Mouse (Mus musculus) embryonic stem cell, embryonic (primary cell): ENCODE measurements around the gene 1110017D15Rik.

Source experiments
- CTCF ChIA-PET, 4 experiments: fragments of 300-600 bp in 2 of 4; fragments of 350-600 bp in 2 of 4; sonication (Branson Sonifier 250); formaldehyde crosslinking; loops; one replicate each; lab custom pipeline; 2022; ENCODE audit warnings: inconsistent platforms in 2 of 4; lab: Charles Lee
- POLR2A ChIA-PET, 4 experiments: fragments of 300-600 bp in 2 of 4; fragments of 350-600 bp in 2 of 4; sonication (Branson Sonifier 250); formaldehyde crosslinking; loops; one replicate each; lab custom pipeline; 2022; ENCODE audit warnings: antibody characterized with exemption in 4 of 4, inconsistent platforms in 1 of 4; lab: Charles Lee

1110017D15Rik gene

GRCm38 (mm10) chr4:41523839-41524238 lies 6.7 kb upstream of the 1110017D15Rik start:
- ChIA-PET CTCF (interaction anchor here in 3 of 4 experiments (0.8 to 1.3 kb wide), 9 partner anchors 15 to 90 kb away, joined by 3 to 4 read pairs (median 3); partner anchors contain the start of gene AI464131 (in 1 of the 3)), POLR2A (interaction anchor here in 2 of 4 experiments (0.8 to 1.4 kb wide), 6 partner anchors 8 to 189 kb away, joined by 3 to 4 read pairs (median 3); partner anchors contain the start of gene Rpp25l (in 1 of the 2))

- POLR2A ChIA-PET: interaction anchor here in 2 of 4 experiments (0.5 to 1.3 kb wide), 5 partner anchors 9 to 83 kb away, joined by 3 read pairs; partner anchors contain the start of genes Dnaic1 (in 1 of the 2) and Fam219a (in 1 of the 2)
- CTCF ChIA-PET: interaction anchor here (0.6 to 2.2 kb wide), 10 partner anchors 15 to 191 kb away, joined by 3 to 5 read pairs (median 3); partner anchors contain the start of genes AI464131 (in 1 of the 4), Cntfr (in 1 of the 4), Dnaic1 (in 1 of the 4) and Fam219a (in 1 of the 4)
These were observed 5.7 kb upstream of the 1110017D15Rik start for GRCm38 (mm10) chr4:41522788-41523187.

GRCm38 (mm10) chr4:41522136-41522535 lies 5.0 kb upstream of the 1110017D15Rik start:
- POLR2A ChIA-PET: interaction anchor here in 3 of 4 experiments (0.5 to 1.3 kb wide), 4 partner anchors 15 to 47 kb away, joined by 3 read pairs; partner anchors contain the start of genes Dnaic1 (in 1 of the 3) and Fam219a (in 1 of the 3)
- CTCF ChIA-PET: interaction anchor here in 2 of 4 experiments (0.5 to 2.2 kb wide), 8 partner anchors 14 to 191 kb away, joined by 3 to 6 read pairs (median 4); partner anchors contain the start of genes AI464131 (in 1 of the 2), Dnaic1 (in 1 of the 2), Fam219a (in 1 of the 2) and Rpp25l (in 1 of the 2)

- CTCF ChIA-PET: interaction anchor here in 3 of 4 experiments (0.6 to 1.5 kb wide), 4 partner anchors 18 to 236 kb away, joined by 3 to 5 read pairs (median 4); partner anchors contain the start of genes AI464131 (in 1 of the 3) and Sigmar1 (in 1 of the 3)
- POLR2A ChIA-PET: interaction anchor here in 1 of 4 experiments (0.6 kb wide), 1 partner anchor 213 kb away, joined by 3 read pairs; no protein-coding TSS in a partner anchor
These were observed 3.5 kb upstream of the 1110017D15Rik start for GRCm38 (mm10) chr4:41520641-41521040.

- CTCF ChIA-PET: interaction anchor here in 1 of 4 experiments (0.6 kb wide), 1 partner anchor 50 kb away, joined by 3 read pairs; no protein-coding TSS in a partner anchor
- POLR2A ChIA-PET: interaction anchor here in 1 of 4 experiments (0.6 kb wide), 2 partner anchors 16 to 283 kb away, joined by 3 to 7 read pairs; partner anchors contain the start of gene AI464131
These were observed 2.1 kb upstream of the 1110017D15Rik start for GRCm38 (mm10) chr4:41519195-41519594.

GRCm38 (mm10) chr4:41518349-41518748 lies 1.2 kb upstream of the 1110017D15Rik start:
- POLR2A ChIA-PET: no interaction called here
- CTCF ChIA-PET: interaction anchor here in 2 of 4 experiments (0.5 to 1.4 kb wide), 3 partner anchors 14 to 175 kb away, joined by 3 to 10 read pairs (median 5); no protein-coding TSS in a partner anchor

GRCm38 (mm10) chr4:41513714-41514113 lies 3.4 kb downstream of the 1110017D15Rik start:
- CTCF ChIA-PET: interaction anchor here in 2 of 4 experiments (0.6 to 2.0 kb wide), 5 partner anchors 9 to 1550 kb away, joined by 3 to 10 read pairs (median 4); no protein-coding TSS in a partner anchor
- POLR2A ChIA-PET: interaction anchor here in 1 of 4 experiments (0.7 kb wide), 1 partner anchor 123 kb away, joined by 3 read pairs; no protein-coding TSS in a partner anchor

GRCm38 (mm10) chr4:41513309-41513708 lies 3.8 kb downstream of the 1110017D15Rik start:
- ChIA-PET POLR2A (interaction anchor here in 1 of 4 experiments (0.7 kb wide), 1 partner anchor 122 kb away, joined by 3 read pairs; no protein-coding TSS in a partner anchor), CTCF (interaction anchor here in 3 of 4 experiments (0.9 to 2.0 kb wide), 4 partner anchors 9 to 45 kb away, joined by 3 to 10 read pairs (median 4); no protein-coding TSS in a partner anchor)

- CTCF ChIA-PET: interaction anchor here (0.5 to 1.6 kb wide), 16 partner anchors 10 to 388 kb away, joined by 3 to 7 read pairs (median 4); partner anchors contain the start of genes Dnaic1 (in 1 of the 4), Fam219a (in 1 of the 4), Kif24 (in 1 of the 4) and Nudt2 (in 1 of the 4)
- POLR2A ChIA-PET: interaction anchor here in 2 of 4 experiments (1.0 to 1.7 kb wide), 7 partner anchors 10 to 62 kb away, joined by 3 to 9 read pairs (median 4); partner anchors contain the start of genes Dnaic1 (in 1 of the 2), Fam219a (in 1 of the 2), Kif24 (in 1 of the 2) and Nudt2 (in 1 of the 2)
These were observed 9.1 kb downstream of the 1110017D15Rik start for GRCm38 (mm10) chr4:41507998-41508397.

- POLR2A ChIA-PET: interaction anchor here in 2 of 4 experiments (0.6 to 1.7 kb wide), 8 partner anchors 9 to 187 kb away, joined by 3 to 9 read pairs (median 4); partner anchors contain the start of genes Kif24 (in 2 of the 2), Nudt2 (in 2 of the 2), Dnaic1 (in 1 of the 2) and Fam219a (in 1 of the 2)
- CTCF ChIA-PET: interaction anchor here (0.5 to 1.6 kb wide), 19 partner anchors 9 to 388 kb away, joined by 3 to 13 read pairs (median 4); partner anchors contain the start of genes Dnaic1 (in 1 of the 4), Fam219a (in 1 of the 4), Kif24 (in 1 of the 4) and Nudt2 (in 1 of the 4)
These were observed 9.7 kb downstream of the 1110017D15Rik start for GRCm38 (mm10) chr4:41507326-41507924.

- POLR2A ChIA-PET: interaction anchor here in 3 of 4 experiments (0.6 to 1.7 kb wide), 8 partner anchors 9 to 187 kb away, joined by 3 to 9 read pairs (median 4); partner anchors contain the start of genes Nudt2 (in 3 of the 3), Kif24 (in 2 of the 3), Dnaic1 (in 1 of the 3) and Fam219a (in 1 of the 3)
- CTCF ChIA-PET: interaction anchor here (0.6 to 5.0 kb wide), 12 partner anchors 8 to 199 kb away, joined by 3 to 74 read pairs (median 4); partner anchors contain the start of genes Dnaic1 (in 1 of the 4) and Fam219a (in 1 of the 4)
These were observed 10.2 kb downstream of the 1110017D15Rik start for GRCm38 (mm10) chr4:41506906-41507305.

GRCm38 (mm10) chr4:41506156-41506555 lies 11.0 kb downstream of the 1110017D15Rik start:
- ChIA-PET CTCF (interaction anchor here (0.7 to 5.0 kb wide), 19 partner anchors 8 to 455 kb away, joined by 3 to 74 read pairs (median 4); partner anchors contain the start of genes Dnaic1 (in 1 of the 4), Fam219a (in 1 of the 4), Kif24 (in 1 of the 4) and Nol6 (in 1 of the 4)), POLR2A (interaction anchor here in 3 of 4 experiments (0.9 to 1.1 kb wide), 6 partner anchors 11 to 202 kb away, joined by 3 to 4 read pairs (median 3); partner anchors contain the start of genes Dnaic1 (in 1 of the 3), Fam219a (in 1 of the 3) and Nudt2 (in 1 of the 3))

GRCm38 (mm10) chr4:41505131-41505551 lies 12.0 kb downstream of the 1110017D15Rik start:
- CTCF ChIA-PET: interaction anchor here (0.6 to 5.0 kb wide), 42 partner anchors 9 to 1505 kb away, joined by 3 to 74 read pairs (median 4); partner anchors contain the start of genes Dnaic1 (in 1 of the 4), Fam219a (in 1 of the 4), Kif24 (in 1 of the 4) and Nol6 (in 1 of the 4)
- POLR2A ChIA-PET: interaction anchor here in 1 of 4 experiments (1.3 to 1.5 kb wide), 2 partner anchors 36 to 41 kb away, joined by 5 to 7 read pairs; partner anchors contain the start of genes Kif24 and Nudt2

- ChIA-PET CTCF (interaction anchor here (0.6 to 5.0 kb wide), 75 partner anchors 8 to 1506 kb away, joined by 3 to 74 read pairs (median 4); partner anchors contain the start of genes Dnaic1 (in 3 of the 4), Fam219a (in 3 of the 4), Kif24 (in 2 of the 4) and Nudt2 (in 2 of the 4)), POLR2A (interaction anchor here in 3 of 4 experiments (0.6 to 2.1 kb wide), 13 partner anchors 18 to 1031 kb away, joined by 3 to 10 read pairs (median 3); partner anchors contain the start of genes Kif24 (in 2 of the 3), Nudt2 (in 2 of the 3), Dcaf12 (in 1 of the 3) and Dnaic1 (in 1 of the 3))
These were observed 12.8 kb downstream of the 1110017D15Rik start for GRCm38 (mm10) chr4:41504325-41504724.

- POLR2A ChIA-PET: interaction anchor here in 3 of 4 experiments (0.5 to 2.7 kb wide), 28 partner anchors 8 to 1543 kb away, joined by 3 to 16 read pairs (median 4); partner anchors contain the start of genes Kif24 (in 3 of the 3), Nudt2 (in 3 of the 3), Aqp3 (in 1 of the 3) and Dnaic1 (in 1 of the 3)
- CTCF ChIA-PET: interaction anchor here (0.5 to 5.0 kb wide), 25 partner anchors 9 to 1928 kb away, joined by 3 to 74 read pairs (median 4); partner anchors contain the start of genes Dnaic1 (in 1 of the 4), Fam219a (in 1 of the 4), Kif24 (in 1 of the 4) and Nudt2 (in 1 of the 4)
These were observed 14.1 kb downstream of the 1110017D15Rik start, which contains the start of gene AI464131 for GRCm38 (mm10) chr4:41502986-41503412. Gene AI464131, minus strand, starts transcription at chr4:41503076.
